Comparison of ENCODE assay signal across 11 mouse cellular contexts in the genomic region with DNA sequence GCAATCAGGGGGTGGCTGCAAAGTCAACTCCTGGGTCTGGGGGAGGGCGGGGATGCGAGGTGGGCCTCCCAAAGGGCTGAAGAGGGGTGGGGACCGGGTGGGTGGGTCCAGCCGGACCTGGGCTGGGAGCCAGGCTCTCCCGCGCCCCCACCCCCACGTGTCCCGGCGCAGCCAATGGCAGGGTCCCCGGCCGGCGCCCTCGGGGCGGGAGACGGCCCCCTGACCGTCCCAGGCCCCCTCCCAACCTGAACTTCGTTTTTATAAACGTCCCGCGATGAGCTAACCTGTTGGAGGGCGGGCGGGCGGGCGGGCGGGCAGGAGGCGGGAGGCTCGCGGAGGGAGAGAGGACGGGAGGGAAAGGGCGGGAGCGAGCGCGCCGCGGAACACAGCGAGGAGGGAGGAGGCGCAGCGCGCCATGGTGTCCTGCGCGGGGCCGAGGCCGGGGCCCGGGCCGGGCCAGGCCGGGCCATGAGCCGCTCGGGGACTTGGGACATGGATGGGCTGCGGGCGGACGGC. TPM values are rescaled to one million over a fixed set of nuclear protein-coding genes. Genes with fewer than 3 reads are reported as not detected.
A peak's percentile ranks its signal among the peaks of the same experiment; 100 is the strongest.
DNase-seq lines count a peak whose midpoint lies in the region; ATAC-seq lines count a peak whose summit lies in the region.
"Had no signal": no experiment of that assay in that cellular context is flagged by ENCODE, and none has a peak within 500 bp of the region (broad histone marks: within the 10 kb centered on the region; RNA-seq: fewer than 3 reads in every experiment).

A gene (plus strand): TSS at position 469 of the 516 bp plus-strand sequence.

- H3K9me3 ChIP-seq in kidney, embryonic 16.5 days (ENCODE audit: low read length) = no peaks in the 10 kb centered on the region
- H3K9me3 ChIP-seq in embryonic facial prominence, embryonic 11.5 days (replicated peaks; ENCODE audit: control insufficient read depth, low read length) = no peaks in the 10 kb centered on the region
- H3K9me3 ChIP-seq in hindbrain, embryonic 13.5 days = no peaks in the 10 kb centered on the region
- no peaks in the 10 kb centered on the region for H3K9me3 ChIP-seq in midbrain, embryonic 13.5 days

- H3K4me2 ChIP-seq in kidney, embryonic 16.5 days (replicated peaks; ENCODE audit: low read depth, low read length) = peak within 1 kb of the TSS; percentile 82
- peak within 1 kb of the TSS; percentile 51 for H3K4me2 ChIP-seq in embryonic facial prominence, embryonic 11.5 days (ENCODE audit: low read depth, low read length)
- H3K4me2 ChIP-seq in hindbrain, embryonic 13.5 days = peak within 1 kb of the TSS; percentile 43
- peak within 1 kb of the TSS; percentile 49 for H3K4me2 ChIP-seq in midbrain, embryonic 13.5 days (replicated peaks)

- no peak for DNase-seq in kidney, postnatal 25 days
- DNase-seq in embryonic facial prominence, embryonic 11.5 days (ENCODE audit: low spot score) = no peak
- no peak for DNase-seq in adrenal gland, adult 8-10 months
- no peak for DNase-seq in gastrocnemius, postnatal 25 days
- no peak for DNase-seq in layer of hippocampus, postnatal 14 days (ENCODE audit: low spot score in 2 of 2)
- DNase-seq: cerebellum, postnatal 14 days; right cerebral cortex, postnatal 4 days had no signal

- peaks cover 92% of the 10 kb centered on the region for H3K27me3 ChIP-seq in kidney, embryonic 16.5 days (ENCODE audit: insufficient read depth, low read length)
- H3K27me3 ChIP-seq in embryonic facial prominence, embryonic 11.5 days (ENCODE audit: control insufficient read depth, insufficient read depth, low read length) = peaks cover 80% of the 10 kb centered on the region
- H3K27me3 ChIP-seq in hindbrain, embryonic 13.5 days = peaks cover 99% of the 10 kb centered on the region
- H3K27me3 ChIP-seq in midbrain, embryonic 13.5 days = peaks cover 98% of the 10 kb centered on the region

- peak; percentile 83 for ATAC-seq in kidney, embryonic 16.5 days (ENCODE audit: low FRiP score, low TSS enrichment)
- ATAC-seq in embryonic facial prominence, embryonic 11.5 days (replicated peaks; ENCODE audit: insufficient number of reproducible peaks, low FRiP score, low TSS enrichment, low read depth) = no peak; the same call in 1 of the 2 replicates
- no peak for ATAC-seq in hindbrain, embryonic 13.5 days (ENCODE audit: low FRiP score)
- peak; percentile 47; the same call in 1 of the 2 replicates for ATAC-seq in midbrain, embryonic 13.5 days

- 0% methylated on average over 15 of the region's 51 CpGs for WGBS in kidney, embryonic 16.5 days
- 2% methylated on average over 23 of the region's 51 CpGs for WGBS in embryonic facial prominence, embryonic 11.5 days
- WGBS in hindbrain, embryonic 13.5 days = 0% methylated on average over 27 of the region's 51 CpGs
- 0% methylated on average over 8 of the region's 51 CpGs for WGBS in midbrain, embryonic 13.5 days

- peak within 1 kb of the TSS; percentile 58 for H3K9ac ChIP-seq in kidney, embryonic 16.5 days (replicated peaks; ENCODE audit: low read length)
- no peak within 1 kb of the TSS; the same call in 1 of the 2 replicates for H3K9ac ChIP-seq in embryonic facial prominence, embryonic 11.5 days (replicated peaks; ENCODE audit: low read length)
- no peak within 1 kb of the TSS for H3K9ac ChIP-seq in hindbrain, embryonic 13.5 days
- 0 out of 2 replicates have a peak within 1 kb of the TSS, but pooled peaks have one; percentile 32 for H3K9ac ChIP-seq in midbrain, embryonic 13.5 days (replicated peaks)

- H3K4me3 ChIP-seq in kidney, embryonic 16.5 days (ENCODE audit: low read length) = peak within 1 kb of the TSS; percentile 48
- peak within 1 kb of the TSS; percentile 32 for H3K4me3 ChIP-seq in embryonic facial prominence, embryonic 11.5 days (ENCODE audit: low read depth, low read length)
- H3K4me3 ChIP-seq in hindbrain, embryonic 13.5 days = peak within 1 kb of the TSS; percentile 25
- H3K4me3 ChIP-seq in midbrain, embryonic 13.5 days (replicated peaks) = peak within 1 kb of the TSS; percentile 27
- H3K4me3 ChIP-seq: layer of hippocampus, adult 2 months had no signal

- no peaks in the 10 kb centered on the region for H3K36me3 ChIP-seq in kidney, embryonic 16.5 days (ENCODE audit: insufficient read depth, low read length)
- H3K36me3 ChIP-seq in embryonic facial prominence, embryonic 11.5 days (replicated peaks; ENCODE audit: control insufficient read depth, insufficient read depth, low read depth, low read length) = no peaks in the 10 kb centered on the region
- no peaks in the 10 kb centered on the region for H3K36me3 ChIP-seq in hindbrain, embryonic 13.5 days
- no peaks in the 10 kb centered on the region for H3K36me3 ChIP-seq in midbrain, embryonic 13.5 days

- H3K4me1 ChIP-seq in kidney, embryonic 16.5 days (ENCODE audit: insufficient read depth, low read length) = peaks cover 13% of the 10 kb centered on the region
- H3K4me1 ChIP-seq in embryonic facial prominence, embryonic 11.5 days (ENCODE audit: control insufficient read depth, insufficient read depth, low read length) = peaks cover 7% of the 10 kb centered on the region
- H3K4me1 ChIP-seq in hindbrain, embryonic 13.5 days (replicated peaks) = peaks cover 11% of the 10 kb centered on the region
- peaks cover 11% of the 10 kb centered on the region for H3K4me1 ChIP-seq in midbrain, embryonic 13.5 days (replicated peaks)

- no peak within 1 kb of the TSS for H3K27ac ChIP-seq in kidney, embryonic 16.5 days (ENCODE audit: low read length)
- no peak within 1 kb of the TSS for H3K27ac ChIP-seq in embryonic facial prominence, embryonic 11.5 days (replicated peaks; ENCODE audit: low read depth, low read length)
- H3K27ac ChIP-seq in hindbrain, embryonic 13.5 days = no peak within 1 kb of the TSS
- no peak within 1 kb of the TSS for H3K27ac ChIP-seq in midbrain, embryonic 13.5 days
- H3K27ac ChIP-seq: layer of hippocampus, adult 2 months had no signal

RNA-seq across cellular contexts. Expression of the gene that starts here (rescaled TPM):
- 0.24 and 0.36 TPM in 2 replicates for polyA plus RNA-seq in kidney, embryonic 16.5 days (2015; fragmentation: Nextera tagmentation; extraction: Ambion mirVana)
- polyA plus RNA-seq in embryonic facial prominence, embryonic 11.5 days (2014; fragmentation: Nextera tagmentation; extraction: Ambion mirVana) = not detected in 2 replicates
- 0.16 TPM in 1 of 2 replicates, not detected in the other for polyA plus RNA-seq in hindbrain, embryonic 13.5 days (2015; fragmentation: Nextera tagmentation; extraction: Ambion mirVana)
- polyA plus RNA-seq in midbrain, embryonic 13.5 days (2015; fragmentation: Nextera tagmentation; extraction: Ambion mirVana) = not detected in 2 replicates
- total RNA-seq in adrenal gland, adult 8-10 months (2022) = not detected
- total RNA-seq in gastrocnemius, postnatal 25 days (2021) = not detected
- not detected for total RNA-seq in layer of hippocampus, postnatal 14 days (2021)
- total RNA-seq: layer of hippocampus, adult 2 months had no signal

Comparison
In these comparisons a context has a peak if more than half of its experiments do, and no peak if none do; other contexts are left out.
1. Peak in ATAC-seq, H3K4me3 ChIP-seq, H3K9ac ChIP-seq and H3K4me2 ChIP-seq in kidney, embryonic 16.5 days; RNA of the gene not detected or under 1 TPM.
2. Peak in ATAC-seq, H3K4me3 ChIP-seq, H3K9ac ChIP-seq and H3K4me2 ChIP-seq in midbrain, embryonic 13.5 days; RNA of the gene not detected or under 1 TPM.